Mouse (Mus musculus) right cerebral cortex, adult 18-20 months (tissue): ENCODE data around the gene Tpbgl.

ENCODE experiments used
- DNase-seq: peaks from one replicate; pipeline ENCODE4 v3.0.0; 2022; ENCODE audit warnings: mixed read lengths

Gene Tpbgl

DNA sequence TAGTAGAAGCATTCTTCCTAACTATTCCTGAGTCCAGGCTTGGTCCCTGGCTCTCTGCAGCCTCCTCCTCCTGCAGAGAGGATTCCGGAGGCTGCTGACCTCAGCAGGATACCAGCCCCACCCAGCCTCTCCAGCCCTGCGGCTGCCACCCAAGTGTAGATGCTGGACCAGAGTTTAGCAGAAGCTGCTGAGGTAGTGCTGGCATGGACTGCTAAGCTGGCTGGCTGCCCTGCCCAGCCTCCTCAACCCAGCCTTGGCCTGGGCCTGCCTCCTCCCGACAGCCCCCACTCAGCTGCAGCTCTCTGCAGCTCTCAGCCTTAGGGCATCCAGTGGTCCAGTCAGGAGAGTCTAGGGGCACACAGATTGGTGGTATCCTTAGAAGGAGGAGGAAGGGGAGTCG lies 14.3 kb upstream of the Tpbgl start:
- no peak for DNase-seq

DNA sequence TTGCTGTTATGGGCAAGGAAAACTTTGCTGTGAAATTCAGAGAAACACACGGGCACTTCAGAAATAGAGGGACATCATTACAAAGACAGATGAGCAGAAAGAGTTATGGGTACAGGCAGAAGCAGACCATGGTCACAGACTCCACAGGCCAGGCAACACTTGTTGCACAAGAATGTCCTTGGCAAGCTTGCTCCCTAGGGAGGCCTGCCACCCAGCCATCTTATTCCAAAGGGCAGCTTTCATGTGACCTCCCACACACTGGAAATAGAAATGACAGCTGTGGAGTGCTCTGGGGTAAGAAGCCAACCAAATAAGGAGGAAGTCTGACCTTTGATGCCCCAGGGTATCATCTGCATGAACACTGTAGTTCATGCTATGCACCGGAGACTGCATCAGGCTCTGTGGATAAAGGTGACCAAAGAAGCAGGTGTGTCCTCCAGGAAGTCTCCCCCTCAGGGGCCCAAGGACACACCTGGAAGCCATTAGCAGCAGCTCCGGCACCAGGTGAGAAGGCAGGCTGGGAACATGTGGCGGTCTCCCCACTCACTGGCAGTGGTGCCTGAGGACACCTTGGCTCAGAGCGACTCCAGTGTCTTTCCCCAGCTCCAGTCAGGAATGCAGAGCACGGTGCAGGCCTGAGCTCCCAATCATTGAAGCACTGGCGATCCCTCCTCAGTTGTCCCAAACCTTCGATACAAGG lies 7.2 kb upstream of the Tpbgl start:
- DNase-seq: no peak

DNA sequence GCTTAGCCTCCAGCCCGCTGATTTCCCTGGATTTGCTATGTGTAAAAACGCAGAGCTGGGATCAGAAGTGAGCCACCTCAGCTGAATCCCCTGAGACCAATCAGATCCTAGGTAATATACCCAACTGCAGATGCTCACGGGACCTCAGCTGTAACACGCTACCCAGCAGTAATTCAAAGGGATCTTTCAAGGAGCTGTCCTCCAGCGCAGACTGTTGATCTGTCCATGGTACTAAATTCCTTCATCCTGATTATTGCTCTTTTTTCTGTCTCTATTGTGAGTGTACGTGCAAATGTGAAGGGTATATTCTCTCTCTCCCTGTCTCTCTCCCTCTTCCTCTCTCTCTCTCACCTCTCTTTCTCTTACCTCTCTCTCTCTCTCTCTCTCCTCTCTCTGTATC lies 5.4 kb upstream of the Tpbgl start:
- DNase-seq: no peak

DNA sequence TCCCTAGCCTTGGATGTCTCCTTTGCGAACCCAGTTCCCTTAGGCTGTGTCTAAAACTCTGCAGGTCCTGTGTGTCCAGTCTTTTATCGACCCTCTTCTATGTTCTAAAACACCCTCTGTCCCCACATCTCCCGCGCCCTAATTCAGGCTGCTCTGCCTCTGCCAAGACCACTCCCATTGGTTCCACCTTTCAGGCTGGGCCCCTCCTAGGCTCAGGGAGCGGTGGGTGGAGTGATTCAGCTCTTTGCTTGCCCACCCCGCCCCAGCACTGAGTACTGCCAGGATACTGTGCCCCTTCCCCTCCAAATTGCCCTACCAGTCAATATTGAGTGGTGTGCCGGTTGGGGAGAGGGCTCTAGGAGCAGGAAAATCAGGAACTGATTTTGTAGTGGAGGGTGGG lies 463 bp upstream of the Tpbgl start:
- DNase-seq: no peak

DNA sequence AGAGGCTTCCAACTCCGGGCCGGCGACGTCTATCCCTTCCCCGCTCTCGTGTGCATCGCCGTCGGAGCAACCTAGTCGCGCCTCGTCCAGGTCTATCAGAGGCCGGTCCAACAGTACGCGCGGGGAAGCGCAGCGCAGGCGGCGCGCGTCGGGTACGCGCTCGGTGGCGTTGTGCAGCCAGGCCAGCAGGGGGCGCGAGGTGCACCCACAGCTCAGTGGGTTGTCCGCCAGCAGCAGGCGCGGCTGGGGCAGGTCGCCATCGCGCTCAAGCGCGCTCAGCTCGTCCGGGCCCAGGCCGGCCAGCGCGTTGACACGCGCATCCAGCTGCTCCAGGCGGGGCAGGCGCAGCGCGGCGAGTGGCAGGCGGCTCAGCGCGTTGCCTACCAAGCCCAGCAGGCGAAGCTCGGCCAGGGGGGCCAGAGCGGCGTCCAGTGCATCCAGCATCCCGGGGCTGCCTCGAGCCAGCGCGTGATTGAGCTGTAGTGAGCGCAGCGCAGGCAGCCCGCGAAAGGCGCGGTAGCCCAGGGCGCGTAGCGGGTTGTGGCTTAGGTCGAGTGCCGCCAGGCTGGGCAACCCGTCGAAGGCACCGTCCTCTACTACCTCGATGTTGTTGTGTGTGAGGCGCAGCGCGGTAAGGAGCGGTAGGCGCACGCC lies 1.1 kb downstream of the Tpbgl start:
- DNase-seq: peak; percentile 89

DNA sequence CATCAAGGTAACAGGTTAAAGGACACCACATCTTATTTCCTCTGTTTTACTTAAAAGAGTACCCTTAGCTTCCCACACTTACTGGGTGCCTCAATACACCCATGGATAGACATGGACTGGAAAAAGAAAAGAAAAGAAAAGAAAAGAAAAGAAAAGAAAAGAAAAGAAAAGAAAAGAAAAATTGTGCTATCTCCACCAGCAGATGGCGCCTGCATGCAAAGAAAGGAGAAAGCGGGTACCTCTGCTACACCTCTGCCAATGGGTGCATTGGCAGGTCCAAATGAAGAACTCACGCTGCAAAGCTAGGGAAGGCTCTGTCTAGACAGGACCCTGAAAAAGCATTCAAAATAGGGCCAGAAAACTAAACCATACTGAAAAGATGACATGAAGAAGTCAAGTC lies 8.0 kb downstream of the Tpbgl start:
- peak; percentile 33 for DNase-seq

DNA sequence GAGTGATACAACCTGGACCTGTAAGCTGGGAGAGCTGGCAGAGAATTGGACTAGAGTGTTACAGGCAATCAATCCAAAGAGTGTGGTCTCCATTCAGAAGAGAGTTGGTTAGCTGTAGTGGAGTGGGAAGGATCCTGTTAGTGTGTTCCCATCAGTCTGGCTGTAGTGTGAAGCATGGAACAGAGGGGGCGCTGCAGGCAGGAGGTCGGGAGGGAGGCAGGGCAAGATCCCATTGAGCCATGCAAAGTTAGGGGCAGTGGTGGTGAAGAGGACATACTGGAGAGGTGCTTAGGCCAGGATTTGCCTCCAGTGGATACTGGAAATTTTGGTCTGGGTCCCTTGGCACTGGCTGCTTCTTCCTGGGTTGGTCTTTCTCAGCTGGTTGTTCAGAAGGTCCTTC lies 8.6 kb downstream of the Tpbgl start:
- no peak for DNase-seq

DNA sequence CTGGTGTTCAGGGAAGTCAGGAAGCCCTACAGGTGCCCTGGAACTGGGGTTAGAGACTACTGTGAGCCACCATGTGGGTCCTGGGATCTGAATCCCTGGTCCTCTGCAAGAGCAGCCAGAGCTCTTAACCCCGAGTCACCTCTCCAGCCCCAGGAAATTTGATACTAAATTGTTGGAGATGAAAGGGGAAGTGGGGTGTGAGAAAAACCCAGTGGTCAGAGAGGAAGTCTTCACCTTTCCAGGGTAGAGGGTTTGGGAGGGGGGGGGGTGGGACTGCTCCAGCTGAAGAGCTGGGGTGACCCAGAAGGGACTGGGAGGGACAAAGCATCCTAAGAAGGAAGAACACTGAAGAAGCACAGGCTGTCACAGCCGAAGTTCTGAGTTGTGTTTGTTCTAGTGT lies 19.3 kb downstream of the Tpbgl start:
- no peak for DNase-seq

DNA sequence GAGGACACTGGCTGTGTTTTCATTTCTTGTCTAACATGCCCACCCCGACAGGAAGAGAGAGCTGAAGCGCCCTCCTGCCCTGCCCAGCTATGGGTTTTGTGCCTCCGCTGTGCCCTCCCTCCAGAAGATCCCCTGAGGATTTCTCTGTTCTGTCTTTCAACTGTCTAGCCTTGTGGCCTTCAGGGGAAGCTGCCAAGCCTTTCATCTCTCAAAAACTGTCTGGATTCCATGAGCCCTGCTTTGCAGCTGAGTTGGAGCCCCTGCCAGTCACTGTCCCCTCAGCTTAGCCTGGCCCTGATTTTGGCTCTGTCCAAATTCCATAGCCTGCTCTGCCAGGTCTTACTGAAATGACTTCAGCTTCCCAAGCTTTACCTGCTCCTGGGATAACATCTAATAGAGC lies 20.1 kb downstream of the Tpbgl start:
- DNase-seq: no peak

DNA sequence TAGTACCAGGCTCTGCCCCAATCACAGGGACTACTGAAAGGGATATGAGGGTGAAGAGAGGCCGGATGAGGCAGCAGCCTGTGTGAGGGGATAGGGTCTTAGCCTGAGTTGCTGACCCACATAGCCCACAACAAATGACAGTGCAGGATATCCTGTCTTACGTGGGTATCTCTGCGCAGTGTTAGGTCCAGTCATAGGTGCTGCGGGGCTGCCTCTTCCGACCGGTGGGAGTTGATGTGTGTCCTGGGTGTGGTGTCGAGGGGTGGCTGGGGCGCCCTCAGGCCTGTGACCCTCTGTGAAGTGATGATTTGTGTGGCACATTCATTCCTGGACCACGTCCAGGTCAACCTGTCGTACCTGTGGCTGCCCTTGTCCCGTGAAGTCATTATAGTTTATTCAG lies 20.6 kb downstream of the Tpbgl start:
- DNase-seq: no peak

DNA sequence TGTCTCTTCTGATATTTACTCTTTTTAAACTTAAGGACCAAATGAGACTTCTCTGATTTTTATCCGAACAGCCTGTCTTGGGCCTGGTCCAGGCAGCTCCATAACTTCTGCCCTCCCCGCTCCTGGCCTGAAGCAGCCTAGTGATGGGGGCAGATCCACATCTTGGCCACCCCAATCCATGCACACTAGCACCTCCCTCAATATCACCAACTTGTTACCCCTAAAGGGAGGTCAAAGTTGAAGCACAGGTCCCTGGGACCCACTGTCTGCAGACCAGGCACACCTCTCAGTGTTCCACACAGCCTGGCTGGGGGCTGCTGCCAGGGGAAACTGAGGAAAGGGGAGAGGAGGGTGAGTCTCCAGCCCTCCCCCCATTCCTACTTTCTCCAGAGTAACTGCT lies 21.8 kb downstream of the Tpbgl start:
- DNase-seq: no peak

DNA sequence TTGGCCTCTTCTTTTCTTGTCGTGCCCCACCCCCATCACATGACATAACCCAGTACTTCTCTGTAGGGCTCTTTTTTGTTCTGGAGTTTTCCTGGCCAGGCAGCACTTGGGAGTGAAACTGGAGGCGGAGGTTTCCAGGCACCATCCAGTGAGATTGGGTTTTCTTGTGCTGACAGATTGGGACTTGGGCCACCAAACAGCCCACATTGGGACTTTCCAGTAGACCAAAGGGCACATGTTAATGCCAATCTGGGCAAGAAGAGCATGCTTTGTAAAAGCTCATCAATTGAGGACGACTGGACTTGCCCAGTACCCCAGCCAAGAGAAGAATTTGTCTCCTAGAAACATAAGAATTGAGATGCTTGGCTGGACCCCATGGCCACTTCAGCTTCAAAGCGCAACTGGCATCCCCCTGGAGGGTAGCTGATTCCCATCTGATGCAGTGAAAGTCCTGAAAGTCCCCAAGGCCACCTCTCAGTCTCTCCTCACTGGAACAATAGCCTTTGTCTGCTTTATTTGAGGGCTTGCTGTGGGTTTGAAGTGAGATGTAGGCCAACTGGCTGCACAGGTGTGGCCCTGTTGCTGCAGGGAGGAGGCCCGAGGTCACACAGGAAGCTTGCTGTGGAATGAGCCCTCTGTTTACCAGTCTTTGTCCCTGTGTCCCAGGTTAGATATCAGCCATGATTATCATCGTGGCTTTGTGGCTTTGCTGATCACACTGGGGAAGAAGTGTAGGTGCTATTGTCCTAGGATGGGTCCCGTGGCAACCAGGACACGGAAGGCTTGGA lies 22.8 kb downstream of the Tpbgl start:
- peak; percentile 19 for DNase-seq

DNA sequence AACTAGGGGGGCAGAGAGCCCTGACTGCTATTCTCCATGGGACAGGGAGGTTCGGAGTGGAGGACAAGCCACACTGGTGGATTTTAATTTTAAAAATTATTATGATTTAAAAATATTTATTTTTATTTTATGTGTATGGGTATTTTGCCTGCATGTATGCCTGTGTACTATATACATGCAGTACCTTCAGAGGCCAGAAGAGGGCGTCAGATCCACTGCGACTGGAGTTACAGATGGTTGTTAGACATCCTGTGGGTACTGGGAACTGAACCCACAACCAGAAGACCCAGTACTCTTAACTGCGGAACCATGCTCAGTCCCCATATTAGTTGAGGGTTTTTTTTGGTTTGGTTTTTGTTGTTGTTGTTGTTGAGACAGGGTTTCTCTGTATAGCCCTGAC lies 28.2 kb downstream of the Tpbgl start:
- DNase-seq: no peak

DNA sequence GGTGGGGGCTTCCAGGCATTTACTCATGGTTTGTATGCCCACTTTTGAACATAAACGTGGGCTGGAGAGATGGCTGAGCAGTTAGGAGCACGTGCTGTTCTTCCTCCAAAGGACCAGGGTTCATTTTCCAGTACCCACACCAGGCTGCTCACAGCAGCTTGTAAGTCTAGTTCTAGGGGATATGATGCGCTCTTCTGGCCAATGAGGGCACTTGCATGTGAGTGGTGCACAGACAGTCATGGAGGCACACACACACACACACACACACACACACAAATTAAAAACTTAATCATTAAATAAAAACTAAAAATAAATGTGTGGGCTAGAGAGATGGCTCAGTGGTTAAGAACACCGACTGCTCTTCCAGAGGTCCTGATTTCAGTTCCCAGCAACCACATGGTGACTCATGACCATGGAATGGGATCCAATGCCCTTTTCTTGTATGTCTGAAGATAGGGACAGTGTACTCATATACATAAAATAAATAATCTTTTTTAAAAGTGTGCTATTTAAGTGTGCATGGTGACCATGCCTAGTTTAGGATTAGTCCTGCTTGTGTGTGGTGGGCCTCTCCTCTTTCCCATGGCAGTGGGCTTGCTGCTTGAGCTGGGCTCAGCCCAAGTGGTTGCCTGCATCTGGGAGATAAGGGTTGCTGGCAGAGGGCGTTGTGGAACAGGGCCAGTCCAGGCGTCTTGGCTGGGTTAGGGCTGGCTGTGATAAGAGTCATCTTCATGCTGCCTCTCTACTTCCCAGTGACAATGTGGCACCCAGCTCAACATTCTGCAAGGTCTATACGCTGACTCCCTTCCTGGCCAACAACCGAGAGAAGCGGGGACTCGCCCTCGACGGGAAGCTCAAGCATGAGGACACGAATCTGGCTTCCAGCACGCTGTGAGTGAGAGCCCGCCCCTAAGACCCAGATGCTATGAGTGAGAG lies 32.8 kb downstream of the Tpbgl start:
- no peak for DNase-seq

DNA sequence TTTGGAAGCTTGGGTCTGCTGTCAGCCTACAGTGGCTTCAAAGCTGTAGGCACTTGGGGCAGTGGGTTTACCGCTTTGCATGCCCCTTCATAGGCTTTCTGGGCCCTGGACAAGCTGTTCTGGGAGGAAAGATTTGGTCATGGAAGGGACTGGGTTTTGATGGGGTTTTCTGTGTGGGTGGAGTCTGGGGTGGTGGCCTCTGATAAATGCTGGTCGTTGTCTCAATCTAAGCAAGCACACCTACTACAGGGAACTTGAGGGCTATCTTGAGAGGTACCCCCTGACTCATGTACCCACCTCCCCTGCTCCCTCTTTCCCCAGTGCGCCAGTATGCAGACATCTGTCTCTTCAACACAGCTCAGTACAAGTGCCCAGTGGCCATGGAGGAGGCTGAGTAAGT lies 34.2 kb downstream of the Tpbgl start:
- DNase-seq: no peak

DNA sequence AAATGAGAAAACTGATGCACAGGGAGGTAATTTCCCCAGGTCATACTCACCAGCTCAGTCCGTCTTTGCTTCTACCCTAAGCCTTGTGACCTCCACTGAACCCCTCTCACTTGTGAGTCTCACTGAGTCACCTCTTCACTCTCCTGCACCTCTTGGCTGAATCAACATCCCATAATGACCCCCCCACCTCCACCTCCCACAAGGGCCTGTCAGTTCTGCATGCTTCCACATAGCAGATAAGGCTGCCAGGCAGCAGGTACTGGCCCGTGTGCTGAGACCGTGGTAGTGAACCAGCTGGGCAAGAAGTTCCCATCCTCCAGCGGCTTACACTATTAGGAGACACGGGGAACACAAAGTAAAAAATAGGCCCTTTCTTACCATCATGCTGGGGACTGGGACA lies 36.3 kb downstream of the Tpbgl start:
- DNase-seq: no peak

DNA sequence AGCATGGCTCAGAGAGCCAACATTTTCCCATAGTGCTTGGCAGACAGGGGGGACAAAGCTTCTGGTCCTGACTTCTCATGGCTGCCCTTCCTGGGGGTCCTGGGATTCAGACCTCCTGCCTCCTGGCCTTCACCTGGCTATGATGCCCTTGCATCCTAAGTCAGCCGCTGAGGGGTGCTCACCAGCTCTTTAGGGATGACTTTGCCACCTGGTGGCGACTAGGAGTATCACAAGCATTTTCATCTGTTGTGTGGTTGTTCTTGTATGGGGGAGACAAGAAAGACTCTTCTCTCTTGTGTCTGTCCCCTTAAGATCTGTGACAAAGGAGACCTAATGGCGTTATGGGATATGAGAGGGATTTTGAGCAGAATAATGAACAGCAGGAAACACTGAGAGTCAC lies 36.8 kb downstream of the Tpbgl start:
- peak; percentile 62 for DNase-seq

DNA sequence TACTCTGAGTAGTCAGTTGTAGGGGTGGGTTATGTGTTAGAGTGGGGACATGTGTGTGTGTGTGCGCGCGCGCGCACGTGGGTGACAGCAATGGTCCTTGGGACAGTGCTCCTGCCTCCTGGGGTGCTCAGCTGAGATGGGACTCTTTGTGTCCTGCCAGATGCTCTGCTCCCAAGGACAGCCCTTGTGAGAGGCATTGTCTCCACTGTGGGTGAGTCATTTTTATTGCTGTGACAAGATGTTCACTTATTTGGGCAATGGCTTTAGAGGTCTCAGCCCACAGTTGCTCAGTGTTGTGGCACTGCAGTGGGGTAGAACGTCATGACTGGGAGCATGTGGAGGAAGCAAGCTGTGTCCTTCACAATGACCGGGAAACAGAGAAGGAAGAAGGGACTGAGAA lies 40.9 kb downstream of the Tpbgl start:
- no peak for DNase-seq

DNA sequence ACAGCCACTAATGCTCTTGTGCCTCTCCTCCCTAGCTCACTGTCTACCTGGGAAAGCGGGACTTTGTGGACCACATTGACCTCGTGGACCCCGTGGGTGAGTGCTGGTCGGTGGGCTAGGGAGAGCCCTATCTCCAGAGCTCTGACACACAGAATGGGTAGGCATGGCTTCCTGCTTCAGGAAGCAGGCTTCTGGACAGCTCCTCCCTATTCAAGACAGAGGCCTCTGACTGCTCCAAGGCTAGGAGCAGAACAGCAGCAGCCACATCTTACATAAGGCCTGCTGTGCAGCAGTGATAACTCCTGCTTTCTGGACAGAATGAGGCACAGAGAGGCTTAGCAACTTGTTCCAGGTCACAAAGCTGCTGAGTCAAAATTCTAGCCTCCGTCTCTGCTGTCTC lies 43.3 kb downstream of the Tpbgl start:
- no peak for DNase-seq

DNA sequence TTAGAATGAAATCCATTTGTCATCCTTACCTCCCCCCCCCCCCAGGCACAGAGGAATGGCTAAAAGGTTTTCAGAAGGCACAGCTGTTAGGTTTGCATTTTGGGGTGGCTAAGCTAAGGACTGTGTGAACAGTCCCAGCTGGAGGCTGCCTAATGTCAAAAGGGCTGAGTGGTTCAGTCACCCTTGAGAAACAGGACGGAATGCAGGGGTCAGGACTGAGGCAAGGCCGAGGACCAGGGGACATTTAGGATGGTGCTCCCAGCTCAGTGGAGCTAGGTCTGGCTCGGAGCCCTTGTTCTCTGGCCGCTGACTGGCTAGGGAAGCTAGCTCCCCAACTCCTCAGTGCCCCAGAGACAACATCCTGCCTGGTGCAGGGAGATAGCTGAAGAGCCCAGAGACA lies 44.0 kb downstream of the Tpbgl start:
- no peak for DNase-seq

DNA sequence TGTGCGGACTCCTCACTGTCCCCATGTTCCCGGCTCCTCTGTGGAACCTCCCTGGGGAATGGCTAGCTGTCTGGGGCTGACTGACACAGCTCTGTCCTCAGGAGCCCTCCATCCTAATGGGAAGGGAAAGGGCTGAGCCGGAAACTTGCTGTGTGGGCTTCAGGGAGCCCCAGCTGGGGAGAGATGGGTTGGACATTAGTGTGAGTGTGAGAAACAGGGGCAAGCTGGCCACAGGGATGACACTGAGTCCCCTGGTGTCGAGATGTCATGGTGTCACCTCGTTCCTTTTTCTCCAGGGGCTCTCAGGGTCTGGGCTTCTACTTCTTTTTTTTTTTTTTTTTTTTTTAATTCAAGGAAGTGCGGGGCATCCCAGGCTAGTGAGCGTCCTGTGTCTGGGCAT lies 44.6 kb downstream of the Tpbgl start:
- no peak for DNase-seq

DNA sequence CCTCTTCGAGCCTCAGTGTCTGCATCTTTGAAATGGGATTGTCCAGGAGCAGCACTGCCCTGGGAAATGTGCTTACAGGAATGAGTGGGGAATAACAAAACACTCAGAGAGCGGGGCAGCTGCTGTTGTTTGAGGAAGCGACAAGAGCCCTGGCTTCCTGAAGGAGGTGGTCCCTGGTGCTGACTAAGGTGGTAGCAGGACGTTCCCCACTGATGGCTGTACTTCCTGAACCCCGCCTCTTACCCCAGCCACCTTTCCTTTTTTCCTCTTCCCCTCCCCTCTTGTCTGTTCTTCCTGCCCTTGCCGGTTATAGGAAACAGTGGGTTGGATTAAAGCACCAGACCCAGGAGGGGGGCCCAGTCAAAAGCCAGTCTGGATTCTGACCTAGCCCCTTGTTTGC lies 46.7 kb downstream of the Tpbgl start:
- DNase-seq: no peak
